Mouse (Mus musculus): Measurements from ENCODE around the gene Art4. TPM values are rescaled to one million over a fixed set of nuclear protein-coding genes. Genes with fewer than 3 reads are reported as not detected.

Art4 gene
- polyA plus RNA-seq, 1 experiment from 2014 or later: 0.08 TPM

GRCm38 (mm10) chr6:136845706-136846480, 11.6 kb downstream of the Art4 start:
- H3K27ac ChIP-seq: no peak overlapping the region
- ATAC-seq: no peak
- no peaks in the 10 kb centered on the region for H3K27me3 ChIP-seq
- H3K4me1 ChIP-seq: no peaks in the 10 kb centered on the region
- no peak overlapping the region for H3K9ac ChIP-seq
- no peaks in the 10 kb centered on the region for H3K9me3 ChIP-seq (replicated peaks)
- no peak overlapping the region for H3K4me3 ChIP-seq
- no peak overlapping the region for H3K4me2 ChIP-seq
- H3K36me3 ChIP-seq (ENCODE audit: poor library complexity, severe bottlenecking): no peaks in the 10 kb centered on the region
- 71% methylated on average over 5 of the region's 5 CpGs for WGBS

- Histone ChIP-seq H3K4me1 (no peaks in the 10 kb centered on the region), H3K9ac (no peak overlapping the region)
- WGBS: 59% methylated on average over 2 of the region's 2 CpGs
These were observed 12.6 kb downstream of the Art4 start for GRCm38 (mm10) chr6:136844903-136845302.

GRCm38 (mm10) chr6:136837323-136837722, 20.2 kb downstream of the Art4 start:
- no peak overlapping the region for H3K4me2 ChIP-seq
- H3K9me3 ChIP-seq (replicated peaks): no peaks in the 10 kb centered on the region
- no peak for ATAC-seq
- H3K9ac ChIP-seq: no peak overlapping the region
- H3K27me3 ChIP-seq: no peaks in the 10 kb centered on the region
- H3K4me1 ChIP-seq: no peaks in the 10 kb centered on the region
- no peak overlapping the region for H3K4me3 ChIP-seq
- H3K36me3 ChIP-seq (ENCODE audit: poor library complexity, severe bottlenecking): no peaks in the 10 kb centered on the region
- no peak overlapping the region for H3K27ac ChIP-seq
- 75% methylated on average over 3 of the region's 3 CpGs for WGBS

More at GRCm38 (mm10) chr6:136844903-136845302, 12.6 kb downstream of the Art4 start:
- Histone ChIP-seq H3K27me3 (no peaks in the 10 kb centered on the region), H3K36me3 (ENCODE audit: poor library complexity, severe bottlenecking) (no peaks in the 10 kb centered on the region), H3K4me2 (no peak overlapping the region), H3K27ac (no peak overlapping the region), H3K4me3 (no peak overlapping the region), H3K9me3 (replicated peaks) (no peaks in the 10 kb centered on the region)
- no peak for ATAC-seq

GRCm38 (mm10) chr6:136835352-136835751, 22.2 kb downstream of the Art4 start, which contains the start of gene Smco3:
Gene Smco3 (minus strand): TSS chr6:136835452.
- ATAC-seq: no peak
- Histone ChIP-seq H3K9me3 (replicated peaks) (no peaks in the 10 kb centered on the region), H3K4me3 (no peak within 1 kb of the TSS), H3K27me3 (peaks cover 8% of the 10 kb centered on the region; the same call in 1 of the 2 replicates), H3K27ac (no peak within 1 kb of the TSS), H3K9ac (no peak within 1 kb of the TSS), H3K4me1 (no peaks in the 10 kb centered on the region), H3K4me2 (no peak within 1 kb of the TSS), H3K36me3 (ENCODE audit: poor library complexity, severe bottlenecking) (no peaks in the 10 kb centered on the region)
- WGBS: 63% methylated on average over 4 of the region's 4 CpGs

DNA sequence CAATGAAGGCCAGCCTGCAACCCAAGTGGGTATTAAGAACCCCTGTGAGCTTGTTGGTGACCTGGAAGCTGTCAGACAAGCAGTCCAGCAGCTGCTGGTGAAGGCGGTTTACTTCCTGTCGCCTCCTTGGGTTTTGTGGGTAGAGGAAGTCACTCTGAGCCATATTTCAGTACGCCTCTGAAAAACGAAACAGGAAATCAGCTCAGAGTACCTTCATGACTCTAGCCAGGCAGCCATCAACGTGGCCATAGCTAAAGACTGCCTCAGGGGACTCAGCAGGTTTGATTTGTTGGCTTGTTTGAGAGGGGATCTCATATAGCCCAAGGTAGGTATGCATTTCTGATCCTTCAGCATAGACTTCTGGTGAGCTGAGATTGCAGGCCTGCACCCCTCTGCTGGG, 25.8 kb downstream of the Art4 start:
- no peak overlapping the region for H3K4me2 ChIP-seq
- peaks cover 12% of the 10 kb centered on the region; the same call in 1 of the 2 replicates for H3K27me3 ChIP-seq
- H3K27ac ChIP-seq: no peak overlapping the region
- WGBS: 77% methylated on average over 5 of the region's 5 CpGs
- H3K9ac ChIP-seq: no peak overlapping the region
- H3K4me3 ChIP-seq: no peak overlapping the region
- H3K4me1 ChIP-seq: peaks cover 9% of the 10 kb centered on the region
- no peaks in the 10 kb centered on the region for H3K36me3 ChIP-seq (ENCODE audit: poor library complexity, severe bottlenecking)
- H3K9me3 ChIP-seq (replicated peaks): no peaks in the 10 kb centered on the region
- ATAC-seq: no peak

GRCm38 (mm10) chr6:136828681-136829080, 28.9 kb downstream of the Art4 start:
- WGBS: 35% methylated on average over 4 of the region's 4 CpGs
- Histone ChIP-seq H3K4me1 (peaks cover 13% of the 10 kb centered on the region), H3K4me2 (peak overlapping the region; percentile 60), H3K27me3 (peaks cover 12% of the 10 kb centered on the region; the same call in 1 of the 2 replicates), H3K4me3 (peak overlapping the region; percentile 79), H3K36me3 (ENCODE audit: poor library complexity, severe bottlenecking) (peaks cover 18% of the 10 kb centered on the region), H3K9ac (peak overlapping the region; percentile 61), H3K9me3 (replicated peaks) (no peaks in the 10 kb centered on the region), H3K27ac (peak overlapping the region; percentile 58; the same call in 1 of the 2 replicates)
- ATAC-seq: no peak; the same call in 1 of the 2 replicates

DNA sequence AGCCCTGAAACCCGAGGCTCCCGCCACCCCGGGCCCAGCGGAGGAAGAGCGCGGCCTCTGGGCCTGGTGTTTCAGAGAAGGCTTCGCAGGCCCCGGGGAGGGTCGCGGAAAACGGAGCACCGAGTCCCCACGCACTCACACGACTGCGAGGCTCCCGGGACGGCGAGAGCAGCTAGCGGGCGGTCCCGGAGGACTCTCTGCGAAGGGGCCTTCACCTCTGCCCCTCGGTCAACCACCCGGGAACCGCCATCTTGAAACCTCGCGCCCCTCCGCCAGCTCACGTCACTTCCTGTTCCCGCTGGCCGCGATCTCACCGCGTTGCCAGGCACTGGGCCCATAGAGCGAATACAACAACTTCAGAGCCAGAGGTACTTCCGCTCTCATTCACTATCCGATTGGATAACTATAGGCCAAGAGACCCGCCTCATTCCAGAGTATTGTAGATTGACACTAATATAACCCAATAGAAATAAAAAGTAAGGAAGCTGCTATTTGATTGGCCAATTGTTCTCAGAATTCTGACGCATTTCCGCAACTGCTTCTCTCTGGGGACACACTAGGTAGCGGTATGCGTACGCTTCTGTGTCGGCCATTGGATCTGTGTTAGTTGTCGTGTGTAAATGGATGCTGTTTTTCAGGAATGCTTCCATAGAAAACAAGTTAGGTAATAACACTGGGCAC, 29.5 kb downstream of the Art4 start, which contains the start of gene Wbp11:
TSS of gene Wbp11 (minus strand) at position 353 of the 681 bp plus-strand sequence.
- Histone ChIP-seq H3K9me3 (replicated peaks) (no peaks in the 10 kb centered on the region), H3K4me2 (peak within 1 kb of the TSS; percentile 78), H3K27me3 (peaks cover 12% of the 10 kb centered on the region; the same call in 1 of the 2 replicates), H3K4me1 (peaks cover 13% of the 10 kb centered on the region), H3K4me3 (peak within 1 kb of the TSS; percentile 79), H3K27ac (peak within 1 kb of the TSS; percentile 58; the same call in 1 of the 2 replicates), H3K36me3 (ENCODE audit: poor library complexity, severe bottlenecking) (peaks cover 21% of the 10 kb centered on the region), H3K9ac (peak within 1 kb of the TSS; percentile 88)
- under 1% methylated on average over 45 of the region's 45 CpGs for WGBS
- peak; percentile 100 for ATAC-seq

DNA sequence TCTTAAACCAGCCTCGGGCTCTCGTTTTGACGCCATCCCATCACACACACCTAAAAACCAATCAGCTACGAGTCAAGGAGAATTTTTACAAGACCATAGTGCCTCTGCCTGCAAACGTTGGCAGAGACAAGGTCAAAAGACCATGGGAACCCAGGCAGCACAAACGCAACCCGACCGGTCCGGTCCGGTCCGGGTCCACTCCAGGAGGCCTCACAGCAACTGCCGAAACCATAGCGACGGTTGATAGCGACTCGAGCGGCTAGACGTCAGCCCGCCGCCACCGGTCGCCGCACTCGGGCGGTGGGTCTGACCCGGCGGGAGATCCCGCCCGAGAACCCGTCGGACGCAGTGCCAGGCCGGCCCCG, 30.0 kb downstream of the Art4 start, which contains the start of gene BC049715:
TSS of gene BC049715 (plus strand) at position 111 of the 365 bp plus-strand sequence.
- H3K27ac ChIP-seq: peak within 1 kb of the TSS; percentile 58; the same call in 1 of the 2 replicates
- peak within 1 kb of the TSS; percentile 79 for H3K4me3 ChIP-seq
- H3K9ac ChIP-seq: peak within 1 kb of the TSS; percentile 88
- peak within 1 kb of the TSS; percentile 78 for H3K4me2 ChIP-seq
- no peak; the same call in 1 of the 2 replicates for ATAC-seq
- no peaks in the 10 kb centered on the region for H3K9me3 ChIP-seq (replicated peaks)
- under 1% methylated on average over 34 of the region's 34 CpGs for WGBS
- H3K27me3 ChIP-seq: peaks cover 12% of the 10 kb centered on the region; the same call in 1 of the 2 replicates
- H3K36me3 ChIP-seq (ENCODE audit: poor library complexity, severe bottlenecking): peaks cover 26% of the 10 kb centered on the region
- H3K4me1 ChIP-seq: peaks cover 13% of the 10 kb centered on the region

DNA sequence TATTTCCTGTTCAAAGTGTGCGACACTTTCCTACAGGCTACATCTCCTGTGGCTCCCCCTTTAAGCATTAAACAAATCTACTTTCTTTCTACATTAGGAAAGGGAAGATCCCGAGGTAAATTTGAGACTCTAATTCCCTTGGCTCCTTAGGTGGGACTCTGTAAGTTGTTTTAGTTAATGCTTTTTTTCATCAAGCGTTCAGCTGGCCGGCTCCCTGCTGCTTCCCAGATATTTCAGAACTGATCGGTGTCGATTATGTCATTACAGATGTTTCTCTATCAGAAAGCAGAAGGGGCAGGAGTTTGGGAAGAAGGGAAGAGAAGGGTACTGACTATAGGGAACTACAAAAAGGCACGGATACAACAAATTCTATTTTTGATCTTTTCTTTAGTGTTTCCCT, 30.4 kb downstream of the Art4 start:
- Histone ChIP-seq H3K4me3 (peak overlapping the region; percentile 79), H3K36me3 (ENCODE audit: poor library complexity, severe bottlenecking) (peaks cover 30% of the 10 kb centered on the region), H3K27me3 (peaks cover 12% of the 10 kb centered on the region; the same call in 1 of the 2 replicates), H3K9ac (peak overlapping the region; percentile 88), H3K27ac (no peak overlapping the region), H3K9me3 (replicated peaks) (no peaks in the 10 kb centered on the region), H3K4me2 (peak overlapping the region; percentile 78), H3K4me1 (peaks cover 13% of the 10 kb centered on the region)
- no peak for ATAC-seq
- WGBS: 18% methylated on average over 7 of the region's 7 CpGs

GRCm38 (mm10) chr6:136824987-136825386, 32.5 kb downstream of the Art4 start:
- Histone ChIP-seq H3K36me3 (ENCODE audit: poor library complexity, severe bottlenecking) (peaks cover 51% of the 10 kb centered on the region), H3K9ac (no peak overlapping the region), H3K4me2 (no peak overlapping the region), H3K4me3 (no peak overlapping the region), H3K9me3 (replicated peaks) (no peaks in the 10 kb centered on the region), H3K27me3 (no peaks in the 10 kb centered on the region), H3K4me1 (peaks cover 13% of the 10 kb centered on the region), H3K27ac (no peak overlapping the region)
- no peak for ATAC-seq
- 95% methylated on average over 8 of the region's 8 CpGs for WGBS

- ATAC-seq: no peak
- H3K9ac ChIP-seq: no peak overlapping the region
- no peak overlapping the region for H3K4me3 ChIP-seq
- no peaks in the 10 kb centered on the region for H3K9me3 ChIP-seq (replicated peaks)
- H3K4me1 ChIP-seq: no peaks in the 10 kb centered on the region
- no peaks in the 10 kb centered on the region for H3K27me3 ChIP-seq
- no peak overlapping the region for H3K4me2 ChIP-seq
- no peak overlapping the region for H3K27ac ChIP-seq
- H3K36me3 ChIP-seq (ENCODE audit: poor library complexity, severe bottlenecking): peaks cover 90% of the 10 kb centered on the region
- 97% methylated on average over 18 of the region's 18 CpGs for WGBS
These were observed 36.4 kb downstream of the Art4 start for GRCm38 (mm10) chr6:136821086-136821485.

- Histone ChIP-seq H3K9me3 (replicated peaks) (no peaks in the 10 kb centered on the region), H3K4me1 (no peaks in the 10 kb centered on the region), H3K4me2 (no peak overlapping the region), H3K4me3 (no peak overlapping the region), H3K9ac (no peak overlapping the region), H3K36me3 (ENCODE audit: poor library complexity, severe bottlenecking) (peaks cover 92% of the 10 kb centered on the region), H3K27ac (no peak overlapping the region), H3K27me3 (no peaks in the 10 kb centered on the region)
- ATAC-seq: no peak
- 96% methylated on average over 21 of the region's 21 CpGs for WGBS
These were observed 37.2 kb downstream of the Art4 start for GRCm38 (mm10) chr6:136820381-136820780.

Data from forebrain, embryonic 13.5 days (tissue).